Mouse (Mus musculus): ENCODE measurements around the gene Vmn2r113. TPM values are rescaled to one million over a fixed set of nuclear protein-coding genes. Genes with fewer than 3 reads are reported as not detected.
"Not testable (repeated sequence)": the region's sequence is repeated elsewhere in the genome, so short reads cannot be mapped to it uniquely, and the experiment has no call there.

The Vmn2r113 gene
- polyA plus RNA-seq (2015; fragmentation: Nextera tagmentation; extraction: Ambion mirVana), result not detected in 2 replicates

DNA sequence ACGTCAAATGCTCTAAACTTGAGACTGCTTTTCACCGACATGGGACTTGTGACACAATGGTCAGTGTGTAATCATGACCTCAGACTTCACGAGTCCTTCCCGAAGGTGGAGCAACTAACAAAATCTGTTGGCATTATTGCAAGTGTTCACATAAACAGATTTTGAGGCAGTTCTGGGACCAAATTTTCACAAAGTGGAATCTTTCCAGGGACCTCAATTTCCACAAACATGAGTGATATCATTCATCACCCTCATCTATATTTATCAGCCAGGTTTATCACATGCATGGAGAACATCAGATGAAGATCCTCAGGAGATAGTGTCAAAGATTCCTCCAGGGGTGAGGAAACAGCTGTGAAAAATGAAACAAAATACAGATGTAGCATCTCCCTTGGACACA, at the start of gene Vmn2r113:
Gene Vmn2r113 (plus strand): TSS at position 301 of the 400 bp plus-strand sequence.
- H3K9ac ChIP-seq (ENCODE audit: low read depth, low read length); H3K4me2 ChIP-seq (ENCODE audit: low read length); H3K27ac ChIP-seq (ENCODE audit: low read depth, low read length); H3K36me3 ChIP-seq (ENCODE audit: control insufficient read depth, insufficient read depth, low read length); H3K9me3 ChIP-seq (ENCODE audit: control insufficient read depth, low read length); H3K4me1 ChIP-seq (ENCODE audit: control insufficient read depth, insufficient read depth, low read depth, low read length); ATAC-seq; H3K4me3 ChIP-seq (ENCODE audit: low read length); H3K27me3 ChIP-seq (replicated peaks; ENCODE audit: control insufficient read depth, insufficient read depth, low read length): not testable (repeated sequence)
- WGBS, result no CpG with 5 or more reads among the region's 4 CpGs

Other genes starting within 250 kb of the Vmn2r113 start
- gene Zfp945, start 75.8 kb upstream of the Vmn2r113 start, polyA plus RNA-seq (2015; fragmentation: Nextera tagmentation; extraction: Ambion mirVana), result 16.5 and 18.1 TPM in 2 replicates
- not detected in 2 replicates for gene Vmn2r-ps130, start 118.2 kb downstream of the Vmn2r113 start, polyA plus RNA-seq (2015; fragmentation: Nextera tagmentation; extraction: Ambion mirVana)